Mouse (Mus musculus) heart, embryonic 16.5 days (tissue): ENCODE data around the gene Slc8a3. TPM values are rescaled to one million over a fixed set of nuclear protein-coding genes. Genes with fewer than 3 reads are reported as not detected.

ENCODE experiments used
- ATAC-seq: fragments of 200-750 bp; cut with Nextera tagmentation; replicated peaks from 2 replicates; pipeline ENCODE4 v1.8.0; 2017; ENCODE audit warnings: moderate number of reproducible peaks; ENCODE audit not compliant: insufficient read depth, low FRiP score; ENCODE audit errors: extremely low read depth
- H3K27ac ChIP-seq: fragments of 300-500 bp; sonication (generic); 2 replicates; pipeline ENCODE4 v1.5.1; 2014; ENCODE audit warnings: mild to moderate bottlenecking, low read length, control low read depth, moderate library complexity
- H3K27me3 ChIP-seq: fragments of 300-500 bp; sonication (generic); 2 replicates; pipeline ENCODE4 v1.6.1; 2014; ENCODE audit warnings: low read length, mixed read lengths; ENCODE audit not compliant: control insufficient read depth, insufficient read depth
- H3K36me3 ChIP-seq: fragments of 300-500 bp; sonication (generic); 2 replicates; pipeline ENCODE4 v1.6.1; 2014; ENCODE audit not compliant: control insufficient read depth, insufficient read depth
- H3K4me1 ChIP-seq: fragments of 300-500 bp; sonication (generic); 2 replicates; pipeline ENCODE4 v1.6.1; 2014; ENCODE audit warnings: low read length, mixed read lengths; ENCODE audit not compliant: control insufficient read depth, insufficient read depth
- H3K4me2 ChIP-seq: fragments of 300-500 bp; sonication (generic); 2 replicates; pipeline ENCODE4 v1.6.1; 2014; ENCODE audit warnings: low read depth, mild to moderate bottlenecking, control low read depth, low read length
- H3K4me3 ChIP-seq: fragments of 300-500 bp; sonication (generic); 2 replicates; pipeline ENCODE4 v1.5.1; 2014; ENCODE audit warnings: mild to moderate bottlenecking, control low read depth, low read length
- H3K9ac ChIP-seq: fragments of 300-500 bp; sonication (generic); 2 replicates; pipeline ENCODE4 v1.6.1; 2014; ENCODE audit warnings: low read length, control low read depth
- H3K9me3 ChIP-seq: fragments of 300-500 bp; sonication (generic); replicated peaks from 2 replicates; pipeline ENCODE4 v1.6.1; 2016; ENCODE audit warnings: low read length; ENCODE audit not compliant: control insufficient read depth
- WGBS: fragments of 180-500 bp; shearing (Covaris S2); extraction: QIAGEN DNeasy Blood & Tissue Kit; methylation state at CpG from one replicate; pipeline ENCODE4 v1.1.7; 2014; 5-methylcytosine and 5-hydroxymethylcytosine counted together
- microRNA-seq: library from miRNA; unstranded; fragments of <30 nt; microRNA quantifications from one replicate; pipeline ENCODE4, GENCODE M21; 2017
- polyA plus RNA-seq: library from polyadenylated mRNA; unstranded; fragments of >200 nt; fragmentation: Nextera tagmentation; extraction: Ambion mirVana; gene quantifications from 2 replicates; pipeline ENCODE4 v1.2.1, GENCODE M21; 2015

The Slc8a3 gene
- polyA plus RNA-seq, 1 experiment from 2014 or later: 0.46 TPM

GRCm38 (mm10) chr12:81147956-81148355, 185.0 kb downstream of the Slc8a3 start:
- peaks cover 6% of the 10 kb centered on the region; the same call in 1 of the 2 replicates for H3K4me1 ChIP-seq
- 84% methylated on average over 6 of the region's 6 CpGs for WGBS
- ATAC-seq: no peak

More at GRCm38 (mm10) chr12:81147956-81148355, 185.0 kb downstream of the Slc8a3 start:
- Histone ChIP-seq H3K9me3 (no peaks in the 10 kb centered on the region), H3K4me3 (no peak overlapping the region), H3K9ac (no peak overlapping the region), H3K27ac (no peak overlapping the region), H3K27me3 (no peaks in the 10 kb centered on the region), H3K36me3 (no peaks in the 10 kb centered on the region), H3K4me2 (no peak overlapping the region)

Small RNA genes within 50 kb of the gene (microRNA-seq; reads per million reads assigned to microRNA genes)
- 2.7 reads per million, percentile 9 among the genes with 10 or more reads in this experiment for gene Mir3067

Other genes with a start within 250 kb of the Slc8a3 start
- 0.10 and 0.17 TPM in 2 replicates for gene Gm4787, start 46.3 kb upstream of the Slc8a3 start, polyA plus RNA-seq
- gene Adam4, start 88.8 kb upstream of the Slc8a3 start, polyA plus RNA-seq: 0.42 and 0.47 TPM in 2 replicates
- 90.0 and 94.7 TPM in 2 replicates for gene Cox16, start 151.9 kb upstream of the Slc8a3 start, polyA plus RNA-seq
- gene Gm20498, start 199.7 kb upstream of the Slc8a3 start, polyA plus RNA-seq: 28.6 and 29.9 TPM in 2 replicates
- 33.5 and 35.2 TPM in 2 replicates for gene Synj2bp, start 199.7 kb upstream of the Slc8a3 start, polyA plus RNA-seq
- gene Adam21, start 235.3 kb upstream of the Slc8a3 start, polyA plus RNA-seq: 0.10 and 0.12 TPM in 2 replicates